Mouse (Mus musculus) CH12.LX (cell line): ENCODE measurements at regions not wholly inside any gene's neighbourhood (a gene's known extent, or its start where the extent isn't known, plus 50 kb on each side); places are given as distances from the start of the nearest gene placed in this dataset.

Source experiments
- CTCF ChIP-seq, 2 experiments: IDR thresholded peaks in 1 of 2; conservative IDR thresholded peaks in 1 of 2; 2 replicates each; pipeline ENCODE4 v1.5.1; 2011 to 2012; ENCODE audit warnings: low read depth in 2 of 2, low read length in 2 of 2, improper control_type of control experiment in 1 of 2, inconsistent platforms in 1 of 2, mild to moderate bottlenecking in 1 of 2, moderate library complexity in 1 of 2
- EP300 ChIP-seq: IDR thresholded peaks from 2 replicates; pipeline ENCODE4 v1.6.1; 2011; ENCODE audit warnings: low read length, improper control_type of control experiment
- GABPA ChIP-seq: IDR thresholded peaks from 2 replicates; pipeline ENCODE4 v1.6.1; 2012; ENCODE audit warnings: low read depth, low read length, improper control_type of control experiment, inconsistent platforms; ENCODE audit not compliant: insufficient replicate concordance
- MAFK ChIP-seq: IDR thresholded peaks from 2 replicates; pipeline ENCODE4 v1.6.1; 2011; ENCODE audit warnings: low read length, improper control_type of control experiment; ENCODE audit not compliant: insufficient replicate concordance
- MAX ChIP-seq: IDR thresholded peaks from 2 replicates; pipeline ENCODE4 v1.6.1; 2011; ENCODE audit warnings: low read length, improper control_type of control experiment
- MEF2A ChIP-seq: IDR thresholded peaks from 2 replicates; pipeline ENCODE4 v1.6.1; 2014; ENCODE audit warnings: low read depth, mild to moderate bottlenecking, inconsistent platforms, low read length, improper control_type of control experiment, borderline replicate concordance
- MXI1 ChIP-seq: IDR thresholded peaks from 2 replicates; pipeline ENCODE4 v1.6.1; 2011; ENCODE audit warnings: mild to moderate bottlenecking, low read depth, low read length, improper control_type of control experiment
- POLR2A ChIP-seq: IDR thresholded peaks from 2 replicates; pipeline ENCODE4 v1.6.1; 2011; ENCODE audit warnings: low read depth, mild to moderate bottlenecking, improper control_type of control experiment, low read length
- POLR2AphosphoS2 ChIP-seq: IDR thresholded peaks from 2 replicates; pipeline ENCODE4 v1.6.1; 2011; ENCODE audit warnings: low read depth, low read length, improper control_type of control experiment
- RAD21 ChIP-seq: IDR thresholded peaks from 2 replicates; pipeline ENCODE4 v1.6.1; 2011; ENCODE audit warnings: low read depth, mild to moderate bottlenecking, low read length, improper control_type of control experiment, moderate library complexity
- SMC3 ChIP-seq: IDR thresholded peaks from 2 replicates; pipeline ENCODE4 v1.6.1; 2011; ENCODE audit warnings: low read depth, low read length, improper control_type of control experiment
- TBP ChIP-seq: conservative IDR thresholded peaks from 2 replicates; pipeline ENCODE4 v1.6.1; 2011; ENCODE audit warnings: low read depth, low read length, improper control_type of control experiment
- TCF12 ChIP-seq: IDR thresholded peaks from 2 replicates; pipeline ENCODE4 v1.6.1; 2014; ENCODE audit warnings: low read depth, mild to moderate bottlenecking, inconsistent platforms, low read length, improper control_type of control experiment
- ZNF384 ChIP-seq: IDR thresholded peaks from 2 replicates; pipeline ENCODE4 v1.6.1; 2012; ENCODE audit warnings: low read depth, low read length, improper control_type of control experiment, inconsistent platforms

GRCm38 (mm10) chr5:74893276-74893675, 151.3 kb downstream of the Chic2 start:
- no peak for TF ChIP-seq TCF12
- no peak for TF ChIP-seq MEF2A
- no peak for TF ChIP-seq POLR2A
- no peak for TF ChIP-seq TBP
- no peak for TF ChIP-seq CTCF (conservative IDR thresholded peaks at IDR 0.05 in 1 of 2, IDR thresholded peaks at IDR 0.05 in 1 of 2; ENCODE audit: low read depth in 2 of 2, low read length in 2 of 2)
- TF ChIP-seq EP300, result no peak
- no peak for TF ChIP-seq MXI1
- TF ChIP-seq POLR2AphosphoS2, result no peak
- no peak for TF ChIP-seq ZNF384
- TF ChIP-seq MAFK, result no peak
- no peak for TF ChIP-seq SMC3
- no peak for TF ChIP-seq RAD21
- TF ChIP-seq MAX, result no peak
- TF ChIP-seq GABPA, result no peak
